Mouse (Mus musculus) lung, postnatal 0 days (tissue): ENCODE measurements around the gene Pard3b.

Source experiments
- CTCF ChIP-seq: IDR thresholded peaks from 2 replicates; pipeline ENCODE4 v1.5.1; 2016; ENCODE audit warnings: antibody characterized with exemption, mild to moderate bottlenecking
- EP300 ChIP-seq: IDR thresholded peaks from 2 replicates; pipeline ENCODE4 v1.6.1; 2016; ENCODE audit warnings: antibody characterized with exemption, mild to moderate bottlenecking, control low read depth

GRCm38 (mm10) chr1:62327743-62328142 lies 689.1 kb downstream of the Pard3b start:
- TF ChIP-seq CTCF (no peak), EP300 (no peak)
